Mouse (Mus musculus): ENCODE measurements around the gene Cpz. TPM values are rescaled to one million over a fixed set of nuclear protein-coding genes. Genes with fewer than 3 reads are reported as not detected.

The Cpz gene
- total and polyA plus RNA-seq, 3 experiments, result 0.10 TPM; not detected in 2

DNA sequence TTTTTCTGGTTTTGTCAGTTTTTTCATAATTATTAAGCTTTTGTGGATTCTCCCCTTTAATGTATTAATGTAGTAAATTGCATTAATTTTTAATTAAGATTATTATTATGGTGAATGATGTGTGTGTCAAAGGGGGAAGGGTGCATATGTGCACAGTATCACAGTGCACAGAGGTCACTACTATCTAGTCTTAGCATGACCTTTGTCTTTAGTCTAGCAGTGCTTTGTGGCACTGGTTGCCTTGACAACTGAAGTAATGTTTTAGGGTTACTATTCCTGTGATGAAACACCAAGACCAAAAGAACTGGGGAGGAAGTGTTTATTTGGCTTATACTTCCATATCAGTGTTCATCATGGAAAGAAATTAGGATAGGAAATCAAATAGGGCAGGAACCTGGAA, 20.6 kb upstream of the Cpz start:
- H3K9me3 ChIP-seq (replicated peaks; ENCODE audit: insufficient read depth, low read length), result no peaks in the 10 kb centered on the region
- TF ChIP-seq ZMIZ1 (IDR thresholded peaks at IDR 0.05; ENCODE audit: low read depth, low read length) (no peak), KAT2A (conservative IDR thresholded peaks at IDR 0.05; ENCODE audit: low read depth, low read length) (no peak), MYC (IDR thresholded peaks at IDR 0.05; ENCODE audit: low read depth, low read length) (no peak), USF2 (IDR thresholded peaks at IDR 0.05; ENCODE audit: borderline replicate concordance in 1 of 2, insufficient read depth in 1 of 2, low read depth in 1 of 2, low read length in 2 of 2) (no peak), SIN3A (IDR thresholded peaks at IDR 0.05; ENCODE audit: low read length) (no peak), GABPA (IDR thresholded peaks at IDR 0.05; ENCODE audit: low read depth, low read length) (no peak), TAL1 (IDR thresholded peaks at IDR 0.05; ENCODE audit: low read length) (no peak), TCF12 (IDR thresholded peaks at IDR 0.05; ENCODE audit: low read depth, low read length) (no peak), RAD21 (IDR thresholded peaks at IDR 0.05; ENCODE audit: low read depth, low read length) (no peak), MEF2A (IDR thresholded peaks at IDR 0.05; ENCODE audit: extremely low read depth, insufficient replicate concordance, low read depth, low read length, poor library complexity, severe bottlenecking) (no peak), POLR2AphosphoS2 (IDR thresholded peaks at IDR 0.05; ENCODE audit: low read length) (no peak), MAZ (IDR thresholded peaks at IDR 0.05; ENCODE audit: low read depth, low read length) (no peak), ZNF384 (IDR thresholded peaks at IDR 0.05; ENCODE audit: low read depth, low read length) (no peak), ELF1 (IDR thresholded peaks at IDR 0.05; ENCODE audit: low read depth, low read length) (no peak), E2F4 (IDR thresholded peaks at IDR 0.05; ENCODE audit: borderline replicate concordance, low read depth, low read length) (no peak), MAX (IDR thresholded peaks at IDR 0.05; ENCODE audit: low read length) (no peak)
- H3K36me3 ChIP-seq (ENCODE audit: control insufficient read depth in 1 of 2, insufficient read depth in 2 of 2, low read length in 2 of 2), result no peaks in the 10 kb centered on the region
- no peaks in the 10 kb centered on the region for H3K27me3 ChIP-seq (ENCODE audit: control insufficient read depth in 1 of 2, insufficient read depth in 2 of 2, low read length in 2 of 2)
- no peak overlapping the region for H3K9ac ChIP-seq (ENCODE audit: control insufficient read depth, low read depth, low read length, poor library complexity, severe bottlenecking)
- no peaks in the 10 kb centered on the region for H3K4me1 ChIP-seq (ENCODE audit: control insufficient read depth in 1 of 2, insufficient read depth in 2 of 2, low read length in 2 of 2)
- no peak overlapping the region for H3K4me3 ChIP-seq (ENCODE audit: control insufficient read depth in 1 of 2, insufficient read depth in 1 of 2, low read depth in 2 of 2, low read length in 2 of 2)
- H3K79me2 ChIP-seq (ENCODE audit: control insufficient read depth, insufficient read depth, low read length, poor library complexity), result no peaks in the 10 kb centered on the region
- no peak overlapping the region for H3K27ac ChIP-seq (ENCODE audit: control insufficient read depth, low read depth, low read length)
- DNase-seq (ENCODE audit: low read depth, low spot score), result no peak

DNA sequence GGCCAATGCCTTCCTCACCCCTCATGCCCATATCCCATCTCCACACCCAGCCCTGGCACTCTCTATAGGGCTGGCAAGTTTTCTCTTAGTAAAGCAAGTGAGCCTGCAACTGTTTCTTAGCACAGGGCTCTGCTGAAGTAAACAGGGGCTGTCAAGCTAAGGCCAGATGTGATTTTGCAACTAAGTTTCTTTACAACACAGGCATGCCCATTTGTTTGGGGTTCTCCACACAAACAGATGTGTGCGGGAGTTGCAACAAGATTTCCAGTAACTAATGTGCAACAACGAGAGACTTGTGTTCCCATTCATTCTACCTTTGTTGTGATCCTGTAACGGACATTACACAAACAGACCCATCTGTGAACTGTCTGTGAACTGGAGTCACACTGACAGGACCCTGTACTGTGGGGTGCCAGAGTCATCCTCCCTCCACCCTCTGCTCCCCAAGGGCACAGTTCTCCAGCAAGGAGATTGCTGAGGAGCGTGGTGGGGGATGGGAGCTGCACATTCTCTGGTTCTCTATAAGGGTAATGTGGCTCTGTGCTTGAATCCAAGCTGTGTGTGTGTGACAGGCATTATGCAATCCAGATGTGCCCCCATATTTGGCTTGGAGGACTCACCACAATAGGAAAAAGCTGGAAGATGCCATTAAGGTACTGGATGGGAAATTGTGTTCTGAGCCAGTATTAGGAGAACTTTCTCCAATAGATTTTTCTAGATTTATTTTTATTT, 15.7 kb upstream of the Cpz start:
- TF ChIP-seq MAZ (IDR thresholded peaks at IDR 0.05; ENCODE audit: low read depth, low read length) (no peak), UBTF (IDR thresholded peaks at IDR 0.05; ENCODE audit: borderline replicate concordance, insufficient read depth, low read depth, low read length) (no peak), TCF12 (IDR thresholded peaks at IDR 0.05; ENCODE audit: low read depth, low read length) (no peak), CHD1 (IDR thresholded peaks at IDR 0.05; ENCODE audit: low read depth, low read length) (no peak), ZNF384 (IDR thresholded peaks at IDR 0.05; ENCODE audit: low read depth, low read length) (no peak), SMC3 (IDR thresholded peaks at IDR 0.05; ENCODE audit: low read depth, low read length) (no peak), MXI1 (IDR thresholded peaks at IDR 0.05; ENCODE audit: low read depth, low read length) (no peak), POLR2AphosphoS2 (IDR thresholded peaks at IDR 0.05; ENCODE audit: low read length) (no peak), BHLHE40 (IDR thresholded peaks at IDR 0.05; ENCODE audit: borderline replicate concordance, low read depth, low read length) (no peak), TAL1 (IDR thresholded peaks at IDR 0.05; ENCODE audit: low read length) (no peak), ZC3H11A (IDR thresholded peaks at IDR 0.05; ENCODE audit: low read depth, low read length) (no peak), POLR2A (IDR thresholded peaks at IDR 0.05; ENCODE audit: control insufficient read depth in 1 of 2, insufficient read depth in 1 of 2, low read depth in 1 of 2, low read length in 2 of 2, poor library complexity in 1 of 2) (no peak), GATA1 (IDR thresholded peaks at IDR 0.05; ENCODE audit: low read depth, low read length) (no peak), NRF1 (IDR thresholded peaks at IDR 0.05; ENCODE audit: insufficient read depth, low read depth, low read length, poor library complexity, severe bottlenecking) (no peak)
- Histone ChIP-seq H3K9me3 (replicated peaks; ENCODE audit: insufficient read depth, low read length) (no peaks in the 10 kb centered on the region), H3K36me3 (ENCODE audit: control insufficient read depth in 1 of 2, insufficient read depth in 2 of 2, low read length in 2 of 2) (no peaks in the 10 kb centered on the region), H3K4me3 (ENCODE audit: control insufficient read depth in 1 of 2, insufficient read depth in 1 of 2, low read depth in 2 of 2, low read length in 2 of 2) (no peak overlapping the region), H3K79me2 (ENCODE audit: control insufficient read depth, insufficient read depth, low read length, poor library complexity) (no peaks in the 10 kb centered on the region), H3K27ac (ENCODE audit: control insufficient read depth, low read depth, low read length) (no peak overlapping the region), H3K9ac (ENCODE audit: control insufficient read depth, low read depth, low read length, poor library complexity, severe bottlenecking) (no peak overlapping the region), H3K27me3 (ENCODE audit: control insufficient read depth in 1 of 2, insufficient read depth in 2 of 2, low read length in 2 of 2) (no peaks in the 10 kb centered on the region), H3K4me1 (ENCODE audit: control insufficient read depth in 1 of 2, insufficient read depth in 2 of 2, low read length in 2 of 2) (no peaks in the 10 kb centered on the region)
- DNase-seq (ENCODE audit: low read depth, low spot score), result no peak

All from MEL (cell line).